Mouse (Mus musculus) heart, embryonic 15.5 days (tissue): ENCODE measurements around the gene Max. TPM values are rescaled to one million over a fixed set of nuclear protein-coding genes. Genes with fewer than 3 reads are reported as not detected.

ENCODE experiments used
- ATAC-seq: fragments of 200-750 bp; cut with Nextera tagmentation; replicated peaks from 2 replicates; pipeline ENCODE4 v1.8.0; 2017; ENCODE audit warnings: low read depth, moderate TSS enrichment; ENCODE audit not compliant: insufficient number of reproducible peaks, insufficient read depth, low FRiP score
- H3K27ac ChIP-seq: fragments of 300-500 bp; sonication (generic); 2 replicates; pipeline ENCODE4 v1.5.1; 2015; ENCODE audit warnings: mild to moderate bottlenecking, inconsistent platforms
- H3K27me3 ChIP-seq: fragments of 300-500 bp; sonication (generic); 2 replicates; pipeline ENCODE4 v1.6.1; 2015; ENCODE audit warnings: inconsistent platforms
- H3K36me3 ChIP-seq: fragments of 300-500 bp; sonication (generic); 2 replicates; pipeline ENCODE4 v1.6.1; 2015; ENCODE audit warnings: mild to moderate bottlenecking, inconsistent platforms
- H3K4me1 ChIP-seq: fragments of 300-500 bp; sonication (generic); replicated peaks from 2 replicates; pipeline ENCODE4 v1.6.1; 2015; ENCODE audit warnings: inconsistent platforms
- H3K4me2 ChIP-seq: fragments of 300-500 bp; sonication (generic); 2 replicates; pipeline ENCODE4 v1.6.1; 2015; ENCODE audit warnings: inconsistent platforms, mild to moderate bottlenecking, moderate library complexity
- H3K4me3 ChIP-seq: fragments of 300-500 bp; sonication (generic); 2 replicates; pipeline ENCODE4 v1.5.1; 2015; ENCODE audit warnings: mild to moderate bottlenecking, inconsistent platforms
- H3K9ac ChIP-seq: fragments of 300-500 bp; sonication (generic); 2 replicates; pipeline ENCODE4 v1.6.1; 2015; ENCODE audit warnings: mild to moderate bottlenecking, inconsistent platforms
- H3K9me3 ChIP-seq: fragments of 300-500 bp; sonication (generic); replicated peaks from 2 replicates; pipeline ENCODE4 v1.6.1; 2016; ENCODE audit warnings: inconsistent platforms
- WGBS: fragments of 180-500 bp; shearing (Covaris S2); methylation state at CpG from one replicate; pipeline ENCODE4 v1.1.7; 2015; ENCODE audit warnings: mixed read lengths; 5-methylcytosine and 5-hydroxymethylcytosine counted together
- polyA plus RNA-seq: library from polyadenylated mRNA; unstranded; fragments of >200 nt; fragmentation: Nextera tagmentation; extraction: Ambion mirVana; gene quantifications from 2 replicates; pipeline ENCODE4 v1.2.1, GENCODE M21; 2015

The Max gene
- polyA plus RNA-seq, 1 experiment from 2014 or later = 8.4 TPM

DNA sequence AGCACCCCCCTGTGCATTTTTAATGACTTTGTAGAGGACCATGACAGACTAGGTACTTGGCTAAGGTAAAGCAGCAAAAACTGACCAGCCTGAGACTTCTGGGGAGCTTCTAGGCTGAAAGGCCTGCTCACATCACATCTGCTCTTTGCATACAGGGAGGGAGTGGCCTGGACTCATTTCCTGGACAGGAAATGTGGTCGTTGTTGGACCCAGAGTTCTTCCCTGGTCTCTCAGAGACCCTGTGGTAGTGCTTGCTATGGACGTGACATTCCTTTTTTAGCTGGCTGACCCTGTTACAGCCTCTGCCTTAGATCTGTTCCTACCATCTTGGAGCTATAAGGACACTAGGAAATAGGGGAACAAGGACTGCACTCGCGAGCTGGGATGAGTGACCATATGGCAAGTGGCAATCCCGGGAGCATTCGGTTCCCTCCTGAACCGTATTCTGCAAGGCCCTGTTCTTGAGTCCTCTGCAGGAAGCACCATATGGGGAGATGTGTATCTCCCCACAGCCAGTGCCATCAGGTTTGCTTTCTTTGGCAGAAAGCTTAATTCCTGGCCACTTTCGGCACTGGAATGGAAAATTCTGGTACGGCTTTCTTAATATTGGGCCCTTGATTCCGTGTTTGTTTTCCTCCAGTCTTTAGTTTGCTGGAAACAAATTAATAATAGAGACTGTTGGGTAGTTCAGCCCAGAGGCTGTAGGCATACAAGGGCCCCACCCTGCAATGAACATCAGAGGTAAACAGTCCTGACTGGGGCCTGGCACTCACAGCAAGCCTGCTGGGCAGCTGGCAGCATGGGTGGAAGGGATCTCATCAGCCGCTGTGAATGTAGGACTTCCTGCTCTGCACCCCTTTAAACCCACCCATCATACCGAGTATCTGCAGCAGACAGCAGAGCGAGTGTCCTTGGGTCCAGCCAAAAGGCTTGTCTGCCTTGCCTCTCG is 30.0 kb downstream of the Max start:
- Histone ChIP-seq H3K9ac (no peak overlapping the region), H3K9me3 (no peaks in the 10 kb centered on the region), H3K4me2 (no peak overlapping the region), H3K27me3 (no peaks in the 10 kb centered on the region), H3K4me1 (peaks cover 5% of the 10 kb centered on the region), H3K4me3 (no peak overlapping the region), H3K27ac (peak overlapping the region; percentile 51), H3K36me3 (peaks cover 11% of the 10 kb centered on the region; the same call in 1 of the 2 replicates)
- WGBS = 64% methylated on average over 14 of the region's 14 CpGs
- no peak for ATAC-seq

DNA sequence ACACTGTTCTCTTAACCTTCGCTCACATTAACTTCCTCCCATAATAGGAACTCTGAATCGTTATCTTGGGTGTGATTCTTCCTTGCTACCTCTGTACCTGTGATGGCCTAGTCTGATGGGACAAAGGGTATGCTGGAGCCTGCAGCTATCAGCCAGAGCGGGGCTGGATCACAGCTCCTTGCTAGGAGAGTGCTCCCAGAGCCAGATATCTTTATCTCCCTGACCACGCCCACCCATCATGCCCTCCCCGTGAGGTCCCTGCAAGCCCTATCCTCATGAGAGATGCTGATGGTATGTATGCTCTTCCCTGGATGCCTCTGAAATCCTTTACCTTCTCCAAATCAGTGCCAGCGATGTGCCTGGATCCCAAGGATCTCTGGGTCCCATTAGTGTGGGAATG is 31.8 kb downstream of the Max start:
- H3K4me1 ChIP-seq = peaks cover 12% of the 10 kb centered on the region
- H3K4me3 ChIP-seq = no peak overlapping the region
- H3K9me3 ChIP-seq = no peaks in the 10 kb centered on the region
- H3K27ac ChIP-seq = no peak overlapping the region
- H3K4me2 ChIP-seq = no peak overlapping the region
- no peaks in the 10 kb centered on the region for H3K36me3 ChIP-seq
- 48% methylated on average over 6 of the region's 6 CpGs for WGBS
- ATAC-seq = no peak
- no peak overlapping the region for H3K9ac ChIP-seq
- no peaks in the 10 kb centered on the region for H3K27me3 ChIP-seq

DNA sequence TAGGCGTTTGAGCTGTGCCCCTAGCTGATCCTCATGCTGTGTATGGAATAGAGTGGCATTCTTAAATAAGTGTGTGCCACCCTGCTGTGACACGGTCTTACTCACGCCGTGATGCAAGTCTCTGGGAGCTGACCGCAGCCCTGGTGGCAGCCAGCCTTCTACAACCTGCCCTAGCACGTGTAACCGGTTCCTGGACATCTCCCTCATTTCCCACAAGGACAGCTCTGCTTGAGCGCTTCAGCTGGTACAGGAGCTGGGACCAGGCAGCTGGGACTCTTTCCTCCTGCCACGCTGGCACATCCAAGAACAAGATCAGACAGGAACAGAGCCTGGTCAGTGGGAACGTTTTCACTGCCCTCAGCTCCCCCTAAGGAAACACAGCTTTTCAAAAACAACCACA is 34.5 kb downstream of the Max start:
- no peak overlapping the region for H3K27ac ChIP-seq
- no peaks in the 10 kb centered on the region for H3K27me3 ChIP-seq
- H3K36me3 ChIP-seq = no peaks in the 10 kb centered on the region
- no peak for ATAC-seq
- no peaks in the 10 kb centered on the region for H3K9me3 ChIP-seq
- H3K4me3 ChIP-seq = no peak overlapping the region
- no peak overlapping the region for H3K9ac ChIP-seq
- 59% methylated on average over 10 of the region's 10 CpGs for WGBS
- H3K4me2 ChIP-seq = no peak overlapping the region
- H3K4me1 ChIP-seq = peaks cover 12% of the 10 kb centered on the region

DNA sequence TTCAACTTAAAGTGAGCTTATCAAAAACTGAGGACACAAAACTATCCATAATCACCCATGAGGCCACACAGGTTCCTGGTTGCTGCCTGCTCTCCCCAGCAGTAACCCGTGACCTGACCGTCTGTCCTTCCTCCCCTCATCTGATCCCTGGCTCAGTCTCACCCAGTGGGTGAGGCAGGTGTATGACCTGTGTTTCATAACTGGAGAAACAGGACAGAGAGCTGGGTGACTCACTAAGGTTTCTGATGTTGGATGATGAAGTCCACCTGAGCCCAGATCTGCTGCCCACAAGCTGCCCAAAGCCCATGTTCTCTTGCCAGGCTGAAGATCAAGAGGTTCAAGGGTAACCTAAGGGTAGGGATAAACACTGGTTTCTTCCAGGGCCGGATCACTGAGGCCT is 35.0 kb downstream of the Max start:
- H3K36me3 ChIP-seq = no peaks in the 10 kb centered on the region
- H3K27ac ChIP-seq = no peak overlapping the region
- no peak overlapping the region for H3K4me3 ChIP-seq
- H3K4me2 ChIP-seq = no peak overlapping the region
- no peak for ATAC-seq
- WGBS = 66% methylated on average over 3 of the region's 3 CpGs
- H3K9me3 ChIP-seq = no peaks in the 10 kb centered on the region
- no peak overlapping the region for H3K9ac ChIP-seq
- H3K4me1 ChIP-seq = peaks cover 7% of the 10 kb centered on the region
- no peaks in the 10 kb centered on the region for H3K27me3 ChIP-seq

DNA sequence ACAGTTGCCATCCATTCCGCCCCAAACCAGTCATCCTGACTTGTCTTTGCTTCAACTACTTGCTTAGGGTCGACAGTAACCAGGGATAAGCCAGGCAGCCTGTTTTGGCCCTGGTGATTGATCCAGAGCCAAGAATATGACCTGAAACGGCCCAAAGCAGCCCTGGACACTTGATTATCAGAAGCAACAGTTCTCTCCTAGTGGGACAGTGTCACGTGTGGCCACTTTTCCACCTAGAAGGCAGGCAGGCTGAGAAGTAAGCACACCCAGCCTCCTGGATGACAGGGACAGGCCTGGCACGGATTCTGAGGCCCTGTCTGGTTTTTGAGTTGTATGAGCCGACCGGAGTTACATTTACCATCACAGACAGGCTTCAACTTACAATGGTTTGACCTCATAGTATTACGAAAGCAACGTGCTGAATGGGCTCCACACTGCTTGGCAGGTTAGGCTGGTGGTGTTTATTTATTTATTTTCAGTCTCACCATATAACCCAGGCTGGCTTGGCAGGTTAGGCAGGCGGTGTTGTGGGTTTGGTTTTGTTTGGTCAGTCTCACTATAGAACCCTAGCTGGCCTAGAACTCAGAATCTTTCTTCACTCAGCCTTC is 35.6 kb downstream of the Max start:
- Histone ChIP-seq H3K27me3 (no peaks in the 10 kb centered on the region), H3K4me2 (no peak overlapping the region), H3K4me1 (peaks cover 7% of the 10 kb centered on the region), H3K9ac (no peak overlapping the region), H3K4me3 (no peak overlapping the region), H3K27ac (no peak overlapping the region), H3K36me3 (no peaks in the 10 kb centered on the region), H3K9me3 (no peaks in the 10 kb centered on the region)
- ATAC-seq = no peak
- 59% methylated on average over 10 of the region's 10 CpGs for WGBS

DNA sequence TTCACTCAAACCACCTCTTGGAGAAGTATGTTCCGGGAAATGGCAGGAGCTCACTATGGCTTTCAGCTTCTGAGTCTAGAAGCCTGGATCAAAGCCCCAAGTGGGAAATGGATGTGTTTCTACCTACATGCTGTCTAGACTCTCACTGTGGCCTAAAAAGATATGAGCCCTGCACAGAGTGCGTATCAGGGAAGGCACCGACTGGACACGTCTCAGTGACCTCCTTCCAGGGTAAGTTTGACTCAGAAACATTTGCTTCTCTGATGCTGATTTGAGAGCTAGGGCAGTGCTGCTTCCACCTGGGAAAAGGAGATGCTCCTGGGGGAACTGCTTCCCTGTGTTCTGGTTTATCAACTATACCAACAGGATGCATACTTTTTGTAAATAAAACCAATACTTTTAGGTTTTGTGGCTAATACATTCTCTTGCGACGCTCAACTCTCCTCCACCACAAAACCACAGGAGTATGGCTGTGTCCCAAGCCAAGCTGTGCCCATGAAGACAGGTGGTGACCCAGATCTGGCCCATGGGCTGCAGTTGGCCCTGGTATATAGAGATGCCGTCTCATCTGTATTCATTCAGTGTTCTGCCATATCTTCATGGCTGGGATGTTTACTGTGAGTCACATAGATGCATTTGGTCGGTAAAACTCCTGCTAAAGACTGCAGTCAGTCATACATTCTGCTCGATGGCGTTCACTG is 36.9 kb downstream of the Max start:
- Histone ChIP-seq H3K4me3 (no peak overlapping the region), H3K4me1 (peaks cover 7% of the 10 kb centered on the region), H3K9me3 (no peaks in the 10 kb centered on the region), H3K27ac (no peak overlapping the region), H3K4me2 (no peak overlapping the region), H3K9ac (no peak overlapping the region), H3K27me3 (no peaks in the 10 kb centered on the region), H3K36me3 (no peaks in the 10 kb centered on the region)
- 85% methylated on average over 10 of the region's 10 CpGs for WGBS
- ATAC-seq = no peak

DNA sequence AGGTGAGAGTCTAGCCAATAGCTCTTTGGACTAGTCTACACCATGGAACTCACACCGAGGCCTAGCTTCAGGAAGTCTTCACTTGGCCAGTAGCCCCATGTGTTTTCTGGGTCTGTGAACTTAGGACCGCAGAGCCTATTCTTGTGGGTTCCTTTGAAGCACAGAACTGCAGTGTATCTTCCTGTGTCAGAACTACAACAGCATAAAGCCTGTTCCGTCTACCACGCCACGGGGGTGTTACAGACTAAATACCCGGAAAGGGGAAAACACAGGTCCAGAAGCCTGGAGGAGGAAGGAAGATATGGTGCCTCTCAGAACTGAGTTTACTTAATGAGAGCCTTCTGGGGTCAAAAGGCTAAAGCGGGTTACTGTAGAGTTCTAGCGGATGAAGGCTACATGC is 38.9 kb downstream of the Max start:
- no peaks in the 10 kb centered on the region for H3K27me3 ChIP-seq
- no peak for ATAC-seq
- no peak overlapping the region for H3K4me2 ChIP-seq
- no peak overlapping the region for H3K9ac ChIP-seq
- no peaks in the 10 kb centered on the region for H3K36me3 ChIP-seq
- WGBS = 85% methylated on average over 8 of the region's 8 CpGs
- H3K4me1 ChIP-seq = peaks cover 7% of the 10 kb centered on the region
- H3K4me3 ChIP-seq = no peak overlapping the region
- no peak overlapping the region for H3K27ac ChIP-seq
- H3K9me3 ChIP-seq = no peaks in the 10 kb centered on the region

DNA sequence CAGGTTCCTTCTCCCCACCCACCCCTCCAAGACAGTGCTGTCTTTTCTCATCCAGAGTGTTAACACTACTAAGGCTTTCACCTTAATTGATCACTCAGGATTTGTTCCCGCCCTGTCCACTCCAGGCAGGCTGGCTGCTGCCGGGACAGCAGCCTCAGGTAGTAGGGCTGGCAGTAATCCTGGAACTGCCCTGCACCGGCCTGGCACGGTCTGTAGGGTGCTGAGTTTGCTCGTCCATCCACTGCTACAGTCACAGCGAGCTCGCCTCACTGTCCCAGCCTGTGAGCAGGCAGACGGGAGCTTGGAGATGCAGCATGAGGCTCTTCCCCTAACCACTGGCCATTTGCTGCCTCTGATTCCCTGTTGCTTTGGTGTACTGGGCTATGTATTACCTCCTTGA is 41.0 kb downstream of the Max start:
- 81% methylated on average over 8 of the region's 8 CpGs for WGBS

DNA sequence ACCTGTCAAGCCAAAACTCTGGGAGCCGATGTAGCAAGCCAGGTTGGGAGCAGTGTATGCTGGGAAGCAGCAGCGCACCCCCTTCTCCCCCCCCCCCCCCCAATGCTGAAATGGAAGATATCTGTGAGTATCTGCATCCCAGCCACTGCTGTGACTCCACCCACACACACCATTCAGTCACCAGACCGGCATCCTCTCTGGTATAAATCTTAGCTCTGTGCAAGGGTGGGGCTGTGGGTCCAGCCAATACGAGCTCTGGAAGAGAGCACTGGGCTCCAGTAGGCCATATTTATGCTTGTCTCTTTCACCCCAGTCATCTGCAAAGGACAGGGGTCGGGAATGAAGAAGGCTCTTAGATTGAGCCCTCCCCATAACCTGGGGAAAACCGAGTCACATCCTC is 41.6 kb downstream of the Max start:
- Histone ChIP-seq H3K27ac (no peak overlapping the region), H3K9me3 (no peaks in the 10 kb centered on the region), H3K36me3 (peaks cover 5% of the 10 kb centered on the region; the same call in 1 of the 2 replicates), H3K4me2 (no peak overlapping the region), H3K27me3 (no peaks in the 10 kb centered on the region), H3K4me1 (no peaks in the 10 kb centered on the region), H3K4me3 (no peak overlapping the region), H3K9ac (no peak overlapping the region)
- 76% methylated on average over 6 of the region's 6 CpGs for WGBS
- no peak for ATAC-seq

More for the DNA sequence above, 41.0 kb downstream of the Max start:
- no peaks in the 10 kb centered on the region for H3K4me1 ChIP-seq
- H3K27ac ChIP-seq = no peak overlapping the region
- H3K9me3 ChIP-seq = no peaks in the 10 kb centered on the region
- H3K27me3 ChIP-seq = no peaks in the 10 kb centered on the region
- H3K4me3 ChIP-seq = no peak overlapping the region
- H3K4me2 ChIP-seq = no peak overlapping the region
- no peak overlapping the region for H3K9ac ChIP-seq
- peaks cover 5% of the 10 kb centered on the region; the same call in 1 of the 2 replicates for H3K36me3 ChIP-seq
- ATAC-seq = no peak

DNA sequence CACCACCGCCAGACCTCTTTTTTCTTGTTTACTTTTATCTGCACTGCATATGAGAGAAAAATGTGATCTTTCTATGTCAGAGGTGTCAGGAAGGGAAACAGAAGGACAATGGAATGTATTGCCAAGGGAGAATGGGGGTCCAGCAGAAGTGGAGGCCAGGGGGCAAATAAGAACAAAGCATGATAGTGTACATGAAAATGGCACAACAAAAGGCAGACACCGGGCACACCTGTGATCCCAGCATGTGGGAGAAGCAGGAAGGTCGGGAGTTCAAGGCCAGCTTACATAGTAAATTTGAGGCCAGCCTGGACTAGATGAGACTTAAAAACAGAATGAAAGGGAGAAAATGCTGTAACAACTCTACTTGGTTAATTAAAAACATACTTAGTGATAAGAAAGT is 43.1 kb downstream of the Max start:
- H3K4me2 ChIP-seq = no peak overlapping the region
- H3K9ac ChIP-seq = no peak overlapping the region
- H3K4me1 ChIP-seq = no peaks in the 10 kb centered on the region
- WGBS = 74% methylated on average over 3 of the region's 3 CpGs
- no peak overlapping the region for H3K4me3 ChIP-seq
- H3K27ac ChIP-seq = no peak overlapping the region
- no peaks in the 10 kb centered on the region for H3K9me3 ChIP-seq
- no peak for ATAC-seq
- H3K27me3 ChIP-seq = no peaks in the 10 kb centered on the region
- H3K36me3 ChIP-seq = peaks cover 5% of the 10 kb centered on the region; the same call in 1 of the 2 replicates

DNA sequence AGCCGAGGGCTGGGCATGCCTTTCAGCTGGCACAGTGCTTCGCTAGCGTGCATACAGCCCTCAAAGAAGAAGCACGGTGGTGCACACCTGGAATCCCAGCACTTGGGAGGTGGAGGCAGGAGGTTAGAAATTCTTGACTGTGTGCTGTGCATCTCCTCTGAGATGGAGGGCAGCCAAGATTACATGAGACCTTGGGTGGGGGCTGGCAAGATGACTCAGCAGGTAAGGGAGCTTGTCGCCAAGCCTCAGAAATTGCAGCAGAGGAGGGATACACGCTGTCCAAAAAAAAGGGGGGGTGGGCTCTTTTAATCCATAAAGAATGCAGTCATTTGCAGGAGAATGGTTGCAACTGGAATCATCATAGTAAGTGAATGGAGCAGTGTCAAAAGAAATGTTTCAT is 43.9 kb downstream of the Max start:
- no peak overlapping the region for H3K27ac ChIP-seq
- H3K27me3 ChIP-seq = no peaks in the 10 kb centered on the region
- no peak overlapping the region for H3K4me3 ChIP-seq
- H3K4me1 ChIP-seq = no peaks in the 10 kb centered on the region
- H3K9ac ChIP-seq = no peak overlapping the region
- 74% methylated on average over 6 of the region's 6 CpGs for WGBS
- no peak for ATAC-seq
- no peaks in the 10 kb centered on the region for H3K9me3 ChIP-seq
- peaks cover 5% of the 10 kb centered on the region; the same call in 1 of the 2 replicates for H3K36me3 ChIP-seq
- no peak overlapping the region for H3K4me2 ChIP-seq
